Mouse (Mus musculus) stomach, postnatal 0 days (tissue): Measurements from ENCODE around the gene Cds1. TPM values are rescaled to one million over a fixed set of nuclear protein-coding genes. Genes with fewer than 3 reads are reported as not detected.
A peak's percentile ranks its signal among the peaks of the same experiment; 100 is the strongest.
"Not testable (repeated sequence)": the region's sequence is repeated elsewhere in the genome, so short reads cannot be mapped to it uniquely, and the experiment has no call there.

Experiments
- ATAC-seq: fragments of 200-750 bp; cut with Nextera tagmentation; 2 replicates; pipeline ENCODE4 v1.8.0; 2017; ENCODE audit not compliant: low FRiP score, low TSS enrichment
- DNase-seq: peaks from one replicate; pipeline ENCODE4 v3.0.0-alpha.2; 2016; ENCODE audit warnings: low spot score
- H3K27ac ChIP-seq: fragments of 300-500 bp; sonication (generic); replicated peaks from 2 replicates; pipeline ENCODE4 v1.5.1; 2014; ENCODE audit warnings: mild to moderate bottlenecking, control low read depth
- H3K27me3 ChIP-seq: fragments of 300-500 bp; sonication (generic); 2 replicates; pipeline ENCODE4 v1.6.1; 2014; ENCODE audit warnings: low read length; ENCODE audit not compliant: control insufficient read depth, insufficient read depth
- H3K36me3 ChIP-seq: fragments of 300-500 bp; sonication (generic); 2 replicates; pipeline ENCODE4 v1.6.1; 2014; ENCODE audit warnings: low read length, mixed read lengths; ENCODE audit not compliant: control insufficient read depth, insufficient read depth
- H3K4me1 ChIP-seq: fragments of 300-500 bp; sonication (generic); replicated peaks from 2 replicates; pipeline ENCODE4 v1.6.1; 2014; ENCODE audit warnings: antibody characterized with exemption; ENCODE audit not compliant: control insufficient read depth, insufficient read depth
- H3K4me2 ChIP-seq: fragments of 300-500 bp; sonication (generic); replicated peaks from 2 replicates; pipeline ENCODE4 v1.6.1; 2014; ENCODE audit warnings: low read depth, mild to moderate bottlenecking, control low read depth, moderate library complexity
- H3K4me3 ChIP-seq: fragments of 300-500 bp; sonication (generic); 2 replicates; pipeline ENCODE4 v1.5.1; 2014; ENCODE audit warnings: low read depth, low read length, control low read depth
- H3K9ac ChIP-seq: fragments of 300-500 bp; sonication (generic); 2 replicates; pipeline ENCODE4 v1.6.1; 2014; ENCODE audit warnings: mild to moderate bottlenecking, low read length, control low read depth, mixed read lengths
- H3K9me3 ChIP-seq: fragments of 300-500 bp; sonication (generic); 2 replicates; pipeline ENCODE4 v1.6.1; 2016; ENCODE audit warnings: low read length; ENCODE audit not compliant: control insufficient read depth
- CTCF ChIP-seq: IDR thresholded peaks from 2 replicates; pipeline ENCODE4 v1.5.1; 2016; ENCODE audit warnings: antibody characterized with exemption, low read depth, mild to moderate bottlenecking, moderate library complexity
- EP300 ChIP-seq: optimal IDR thresholded peaks from 2 replicates; pipeline ENCODE3; 2016; ENCODE audit warnings: antibody characterized with exemption
- WGBS: fragments of 180-500 bp; shearing (Covaris S2); extraction: QIAGEN DNeasy Blood & Tissue Kit; methylation state at CpG from one replicate; pipeline ENCODE4 v1.1.7; 2014; 5-methylcytosine and 5-hydroxymethylcytosine counted together
- polyA plus RNA-seq: library from polyadenylated mRNA; unstranded; fragments of >200 nt; fragmentation: Nextera tagmentation; extraction: Ambion mirVana; gene quantifications from 2 replicates; pipeline ENCODE4 v1.2.1, GENCODE M21; 2015

Cds1 gene
- polyA plus RNA-seq, 1 experiment from 2014 or later = 18.0 TPM

GRCm38 (mm10) chr5:101833875-101834274 lies 68.9 kb downstream of the Cds1 start:
- H3K27me3 ChIP-seq = no peaks in the 10 kb centered on the region
- peaks cover 8% of the 10 kb centered on the region for H3K36me3 ChIP-seq
- H3K9ac ChIP-seq = no peak overlapping the region
- DNase-seq = no peak
- no peak overlapping the region for H3K4me2 ChIP-seq
- H3K27ac ChIP-seq = no peak overlapping the region
- peak; percentile 50 for TF ChIP-seq CTCF
- TF ChIP-seq EP300 = no peak
- WGBS = 72% methylated on average over 8 of the region's 8 CpGs
- H3K4me1 ChIP-seq = no peaks in the 10 kb centered on the region
- no peak overlapping the region for H3K4me3 ChIP-seq
- no peaks in the 10 kb centered on the region for H3K9me3 ChIP-seq
- ATAC-seq = no peak

- Histone ChIP-seq H3K36me3 (peaks cover 18% of the 10 kb centered on the region), H3K4me2 (no peak overlapping the region), H3K4me3 (no peak overlapping the region), H3K9me3 (no peaks in the 10 kb centered on the region), H3K27me3 (no peaks in the 10 kb centered on the region), H3K4me1 (no peaks in the 10 kb centered on the region), H3K27ac (no peak overlapping the region), H3K9ac (no peak overlapping the region)
- no peak for TF ChIP-seq EP300
- TF ChIP-seq CTCF = no peak
- ATAC-seq (no peak), DNase-seq (no peak)
- 93% methylated on average over 11 of the region's 11 CpGs for WGBS
Measured at GRCm38 (mm10) chr5:101836221-101836620, 71.3 kb downstream of the Cds1 start.

DNA sequence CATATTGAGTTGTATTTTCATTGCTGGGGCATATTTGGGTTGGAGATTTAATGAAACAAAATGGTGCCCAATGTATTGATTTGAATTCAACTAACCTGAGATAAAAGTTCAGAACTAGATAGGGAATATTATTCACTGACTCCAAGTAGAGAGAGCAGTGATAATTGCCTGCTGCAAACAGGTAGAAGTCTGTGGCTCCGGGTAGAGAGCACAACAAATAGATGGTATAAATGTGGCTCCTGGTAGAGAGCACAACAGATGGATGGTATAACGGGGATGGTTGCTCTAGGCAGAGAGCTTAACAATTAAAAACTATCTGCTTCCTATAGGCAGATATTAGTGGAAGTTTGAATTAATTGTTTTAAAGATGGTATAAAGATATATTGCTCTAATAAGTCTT lies 72.7 kb downstream of the Cds1 start:
- H3K4me3 ChIP-seq, DNase-seq, H3K9me3 ChIP-seq, H3K9ac ChIP-seq, H3K27me3 ChIP-seq, H3K4me1 ChIP-seq, H3K27ac ChIP-seq, ATAC-seq, H3K4me2 ChIP-seq: not testable (repeated sequence)
- WGBS = 99% methylated on average over 2 of the region's 2 CpGs
- peaks cover 22% of the 10 kb centered on the region for H3K36me3 ChIP-seq

- no peaks in the 10 kb centered on the region for H3K4me1 ChIP-seq
- no peak overlapping the region for H3K4me2 ChIP-seq
- DNase-seq (no peak), ATAC-seq (no peak)
- no peaks in the 10 kb centered on the region for H3K27me3 ChIP-seq
- TF ChIP-seq EP300 = no peak
- TF ChIP-seq CTCF = no peak
- WGBS = over 99% methylated on average over 5 of the region's 5 CpGs
- no peak overlapping the region for H3K27ac ChIP-seq
- peaks cover 28% of the 10 kb centered on the region for H3K36me3 ChIP-seq
- H3K4me3 ChIP-seq = no peak overlapping the region
- no peak overlapping the region for H3K9ac ChIP-seq
- no peaks in the 10 kb centered on the region for H3K9me3 ChIP-seq
Measured at GRCm38 (mm10) chr5:101840476-101840875, 75.5 kb downstream of the Cds1 start.

- Histone ChIP-seq H3K4me1 (no peaks in the 10 kb centered on the region), H3K27me3 (no peaks in the 10 kb centered on the region), H3K4me3 (no peak overlapping the region), H3K27ac (no peak overlapping the region), H3K4me2 (no peak overlapping the region), H3K9me3 (no peaks in the 10 kb centered on the region), H3K9ac (no peak overlapping the region), H3K36me3 (peaks cover 49% of the 10 kb centered on the region)
- DNase-seq = no peak
- WGBS = 93% methylated on average over 12 of the region's 14 CpGs
- no peak for ATAC-seq
- TF ChIP-seq CTCF (no peak), EP300 (no peak)
Measured at GRCm38 (mm10) chr5:101845011-101845410, 80.1 kb downstream of the Cds1 start.

GRCm38 (mm10) chr5:101845930-101846329 lies 81.0 kb downstream of the Cds1 start:
- H3K27me3 ChIP-seq = no peaks in the 10 kb centered on the region
- TF ChIP-seq EP300 (no peak), CTCF (no peak)
- no peak overlapping the region for H3K4me3 ChIP-seq
- no peaks in the 10 kb centered on the region for H3K4me1 ChIP-seq
- ATAC-seq (no peak), DNase-seq (no peak)
- H3K9ac ChIP-seq = no peak overlapping the region
- H3K27ac ChIP-seq = no peak overlapping the region
- peaks cover 43% of the 10 kb centered on the region for H3K36me3 ChIP-seq
- 89% methylated on average over 8 of the region's 8 CpGs for WGBS
- H3K9me3 ChIP-seq = no peaks in the 10 kb centered on the region
- no peak overlapping the region for H3K4me2 ChIP-seq
